Mouse (Mus musculus): ENCODE results near the gene Ppp1r2.

DNA sequence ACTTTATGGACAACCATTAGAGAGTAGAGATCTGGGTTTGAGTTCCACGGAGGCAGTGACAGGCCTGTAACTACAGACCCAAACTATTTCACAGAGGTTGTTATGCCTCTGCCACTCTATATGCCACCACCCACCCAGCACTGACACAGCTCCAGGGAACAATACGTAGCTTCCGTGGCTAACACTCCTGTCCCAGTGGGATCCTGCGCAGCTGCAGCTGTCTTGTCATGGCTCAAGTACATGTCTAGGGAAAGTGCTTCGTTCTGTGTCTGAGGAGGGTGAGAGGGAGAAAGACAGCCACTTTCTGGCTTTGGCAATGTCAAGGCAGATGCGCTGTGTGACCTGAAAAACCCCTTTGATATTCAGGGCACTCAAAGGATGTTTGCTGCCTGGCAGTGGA is 61.6 kb downstream of the Ppp1r2 start:
- TF ChIP-seq CTCF (IDR thresholded peaks at IDR 0.05; ENCODE audit: low read depth) = no peak
- no peak for TF ChIP-seq EP300 (IDR thresholded peaks at IDR 0.05; ENCODE audit: low read depth)
